Mouse (Mus musculus): ENCODE results near the gene Armc5.

The Armc5 gene

DNA sequence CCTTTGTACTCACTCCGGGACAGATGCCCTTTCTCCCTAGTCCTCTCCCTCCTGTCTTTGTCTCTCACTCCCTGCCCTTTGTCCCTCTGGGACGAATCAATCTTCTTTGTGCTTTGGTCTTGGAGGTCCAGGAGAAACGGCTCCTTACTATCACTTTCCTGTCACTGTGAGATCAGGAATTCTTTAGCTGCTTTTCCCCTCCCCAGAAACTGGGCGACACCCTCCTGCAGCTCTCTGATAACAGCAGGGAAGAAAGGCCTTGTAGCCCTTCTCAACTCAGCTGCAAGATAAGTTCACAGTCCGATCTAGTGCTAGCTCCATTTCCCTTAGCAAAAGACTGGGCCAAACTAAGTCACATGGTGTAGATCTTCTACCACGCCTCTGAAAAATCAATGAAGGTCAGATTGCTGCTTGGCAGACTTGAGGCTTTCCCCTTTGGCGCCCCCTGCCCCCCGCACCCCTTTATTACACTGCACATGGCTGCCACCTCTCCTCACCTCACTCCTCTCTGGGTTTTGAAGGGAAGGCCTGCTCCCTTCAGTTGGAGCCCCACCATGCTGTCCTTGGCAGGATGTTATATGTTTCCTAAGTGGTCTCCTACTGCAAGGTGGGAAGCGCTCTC is 51.9 kb downstream of the Armc5 start:
- DNase-seq (ENCODE audit: low spot score in 2 of 2), result no peak
